Mouse (Mus musculus) stomach, postnatal 0 days (tissue): ENCODE data around the gene Fgf16. TPM values are rescaled to one million over a fixed set of nuclear protein-coding genes. Genes with fewer than 3 reads are reported as not detected.
A peak's percentile ranks its signal among the peaks of the same experiment; 100 is the strongest.

Experiments used
- ATAC-seq: fragments of 200-750 bp; cut with Nextera tagmentation; 2 replicates; pipeline ENCODE4 v1.8.0; 2017; ENCODE audit not compliant: low FRiP score, low TSS enrichment
- DNase-seq: peaks from one replicate; pipeline ENCODE4 v3.0.0-alpha.2; 2016; ENCODE audit warnings: low spot score
- H3K27ac ChIP-seq: fragments of 300-500 bp; sonication (generic); replicated peaks from 2 replicates; pipeline ENCODE4 v1.5.1; 2014; ENCODE audit warnings: mild to moderate bottlenecking, control low read depth
- H3K27me3 ChIP-seq: fragments of 300-500 bp; sonication (generic); 2 replicates; pipeline ENCODE4 v1.6.1; 2014; ENCODE audit warnings: low read length; ENCODE audit not compliant: control insufficient read depth, insufficient read depth
- H3K36me3 ChIP-seq: fragments of 300-500 bp; sonication (generic); 2 replicates; pipeline ENCODE4 v1.6.1; 2014; ENCODE audit warnings: low read length, mixed read lengths; ENCODE audit not compliant: control insufficient read depth, insufficient read depth
- H3K4me1 ChIP-seq: fragments of 300-500 bp; sonication (generic); replicated peaks from 2 replicates; pipeline ENCODE4 v1.6.1; 2014; ENCODE audit warnings: antibody characterized with exemption; ENCODE audit not compliant: control insufficient read depth, insufficient read depth
- H3K4me2 ChIP-seq: fragments of 300-500 bp; sonication (generic); replicated peaks from 2 replicates; pipeline ENCODE4 v1.6.1; 2014; ENCODE audit warnings: low read depth, mild to moderate bottlenecking, control low read depth, moderate library complexity
- H3K4me3 ChIP-seq: fragments of 300-500 bp; sonication (generic); 2 replicates; pipeline ENCODE4 v1.5.1; 2014; ENCODE audit warnings: low read depth, low read length, control low read depth
- H3K9ac ChIP-seq: fragments of 300-500 bp; sonication (generic); 2 replicates; pipeline ENCODE4 v1.6.1; 2014; ENCODE audit warnings: mild to moderate bottlenecking, low read length, control low read depth, mixed read lengths
- H3K9me3 ChIP-seq: fragments of 300-500 bp; sonication (generic); 2 replicates; pipeline ENCODE4 v1.6.1; 2016; ENCODE audit warnings: low read length; ENCODE audit not compliant: control insufficient read depth
- CTCF ChIP-seq: IDR thresholded peaks from 2 replicates; pipeline ENCODE4 v1.5.1; 2016; ENCODE audit warnings: antibody characterized with exemption, low read depth, mild to moderate bottlenecking, moderate library complexity
- EP300 ChIP-seq: optimal IDR thresholded peaks from 2 replicates; pipeline ENCODE3; 2016; ENCODE audit warnings: antibody characterized with exemption
- WGBS: fragments of 180-500 bp; shearing (Covaris S2); extraction: QIAGEN DNeasy Blood & Tissue Kit; methylation state at CpG from one replicate; pipeline ENCODE4 v1.1.7; 2014; 5-methylcytosine and 5-hydroxymethylcytosine counted together
- polyA plus RNA-seq: library from polyadenylated mRNA; unstranded; fragments of >200 nt; fragmentation: Nextera tagmentation; extraction: Ambion mirVana; gene quantifications from 2 replicates; pipeline ENCODE4 v1.2.1, GENCODE M21; 2015

The Fgf16 gene
- polyA plus RNA-seq, 1 experiment from 2014 or later: 1.5 TPM

DNA sequence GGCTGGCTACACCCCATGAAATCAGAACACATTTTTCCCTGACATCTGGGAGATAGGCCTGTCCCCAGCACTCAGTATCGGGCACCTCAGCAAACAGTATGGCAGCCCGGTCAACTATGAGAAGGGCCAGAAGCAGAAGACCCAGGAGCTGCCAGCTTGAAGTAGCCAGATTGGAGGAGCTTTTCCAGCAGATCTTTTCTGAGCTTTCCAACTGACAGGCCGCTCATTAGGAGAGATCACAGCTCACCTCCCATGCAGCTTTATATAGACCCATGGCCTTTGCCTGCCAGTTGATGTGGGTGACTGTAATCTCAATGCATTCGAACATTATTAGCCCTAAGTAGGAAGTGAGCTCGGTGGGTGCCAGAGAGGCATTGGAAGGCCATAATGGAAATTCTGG lies 9.2 kb downstream of the Fgf16 start:
- no peak overlapping the region for H3K4me2 ChIP-seq
- no peaks in the 10 kb centered on the region for H3K4me1 ChIP-seq
- H3K27me3 ChIP-seq: no peaks in the 10 kb centered on the region
- no peaks in the 10 kb centered on the region for H3K9me3 ChIP-seq
- H3K36me3 ChIP-seq: no peaks in the 10 kb centered on the region
- no peak overlapping the region for H3K9ac ChIP-seq
- 87% methylated on average over 5 of the region's 5 CpGs for WGBS
- no peak overlapping the region for H3K4me3 ChIP-seq
- no peak for ATAC-seq
- H3K27ac ChIP-seq: no peak overlapping the region
- TF ChIP-seq CTCF: no peak
- TF ChIP-seq EP300: no peak
- DNase-seq: no peak

GRCm38 (mm10) chrX:105794806-105795403 lies 30.8 kb downstream of the Fgf16 start:
- H3K4me2 ChIP-seq: no peak overlapping the region
- ATAC-seq: peak; percentile 67; the same call in 1 of the 2 replicates
- H3K9me3 ChIP-seq: no peaks in the 10 kb centered on the region
- TF ChIP-seq EP300: no peak
- TF ChIP-seq CTCF: no peak
- no peak overlapping the region for H3K4me3 ChIP-seq
- 50% methylated on average over 8 of the region's 8 CpGs for WGBS
- no peak overlapping the region for H3K9ac ChIP-seq
- H3K4me1 ChIP-seq: no peaks in the 10 kb centered on the region
- no peaks in the 10 kb centered on the region for H3K27me3 ChIP-seq
- peak; percentile 17 for DNase-seq
- 0 out of 2 replicates have a peak overlapping the region, but pooled peaks have one; percentile 6 for H3K27ac ChIP-seq
- no peaks in the 10 kb centered on the region for H3K36me3 ChIP-seq

DNA sequence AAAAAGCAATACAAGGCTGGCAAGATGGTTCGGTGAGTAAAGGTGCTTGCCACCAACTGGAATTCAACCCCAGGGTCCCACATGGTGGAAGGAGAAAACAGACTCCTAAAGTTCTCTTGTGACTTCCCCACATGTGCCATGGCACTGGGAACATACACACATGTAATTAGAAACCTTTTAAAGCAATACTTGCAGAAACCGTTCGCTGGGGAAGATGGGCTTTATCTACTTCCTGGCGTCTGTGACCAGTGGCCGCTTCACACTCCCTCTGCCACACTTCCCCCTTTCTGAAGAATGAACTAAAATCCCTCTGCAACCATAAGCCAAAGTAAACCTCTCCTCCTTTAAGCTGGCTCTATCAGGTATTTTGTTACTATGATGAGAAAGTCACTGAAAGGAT lies 60.4 kb downstream of the Fgf16 start:
- no peaks in the 10 kb centered on the region for H3K36me3 ChIP-seq
- H3K27me3 ChIP-seq: no peaks in the 10 kb centered on the region
- TF ChIP-seq CTCF (no peak), EP300 (no peak)
- H3K4me3 ChIP-seq: no peak overlapping the region
- DNase-seq (no peak), ATAC-seq (no peak)
- 88% methylated on average over 5 of the region's 5 CpGs for WGBS
- no peak overlapping the region for H3K9ac ChIP-seq
- no peak overlapping the region for H3K27ac ChIP-seq
- H3K9me3 ChIP-seq: no peaks in the 10 kb centered on the region
- no peaks in the 10 kb centered on the region for H3K4me1 ChIP-seq
- no peak overlapping the region for H3K4me2 ChIP-seq

Other genes starting within 250 kb of the Fgf16 start
- gene Atrx, start 165.1 kb downstream of the Fgf16 start, polyA plus RNA-seq: 58.2 and 66.0 TPM in 2 replicates
- 43.7 and 45.3 TPM in 2 replicates for gene Magt1, start 247.6 kb downstream of the Fgf16 start, polyA plus RNA-seq